Mouse (Mus musculus): ENCODE data around the gene Cbx7.
"Not testable (repeated sequence)": the region's sequence is repeated elsewhere in the genome, so short reads cannot be mapped to it uniquely, and the experiment has no call there.

DNA sequence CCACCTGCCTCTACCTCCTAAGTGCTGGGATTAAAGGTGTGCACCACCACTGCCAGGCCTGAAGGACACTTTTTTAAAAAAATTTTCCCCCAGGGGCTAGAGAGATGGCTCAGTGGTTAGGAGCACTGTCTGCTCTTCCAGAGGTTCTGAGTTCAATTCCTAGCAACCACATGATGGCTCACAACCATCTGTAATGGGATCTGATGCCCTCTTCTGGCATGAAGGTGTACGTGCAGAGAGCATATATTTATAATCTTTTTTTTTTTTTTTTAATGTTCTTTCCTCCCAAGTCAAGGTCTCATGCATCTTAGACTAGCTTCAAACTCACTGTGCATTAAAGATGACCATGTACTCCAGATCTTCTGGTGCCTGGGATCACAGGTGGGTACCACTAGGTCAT, 60.1 kb downstream of the Cbx7 start:
- not testable (repeated sequence) for TF ChIP-seq MAZ (IDR thresholded peaks at IDR 0.05; ENCODE audit: low read depth, low read length); POLR2A (IDR thresholded peaks at IDR 0.05; ENCODE audit: low read depth, low read length); MEF2A (IDR thresholded peaks at IDR 0.05; ENCODE audit: borderline replicate concordance, low read depth, low read length); MYC (IDR thresholded peaks at IDR 0.05; ENCODE audit: low read depth, low read length); MAFK (IDR thresholded peaks at IDR 0.05; ENCODE audit: insufficient replicate concordance, low read length); NRF1 (IDR thresholded peaks at IDR 0.05; ENCODE audit: low read depth, low read length); NELFE (IDR thresholded peaks at IDR 0.05; ENCODE audit: low read depth, low read length); ZC3H11A (IDR thresholded peaks at IDR 0.05; ENCODE audit: low read depth, low read length); USF2 (conservative IDR thresholded peaks at IDR 0.05; ENCODE audit: low read depth, low read length); ETS1 (conservative IDR thresholded peaks at IDR 0.05; ENCODE audit: low read depth, low read length); TCF12 (IDR thresholded peaks at IDR 0.05; ENCODE audit: low read depth, low read length); MXI1 (IDR thresholded peaks at IDR 0.05; ENCODE audit: low read depth, low read length)
- TF ChIP-seq CTCF (conservative IDR thresholded peaks at IDR 0.05 in 1 of 2, IDR thresholded peaks at IDR 0.05 in 1 of 2; ENCODE audit: low read depth in 2 of 2, low read length in 2 of 2) (peak in 1 of 2 experiments; percentile 7; a peak in 1 of 4 replicates), ZNF384 (IDR thresholded peaks at IDR 0.05; ENCODE audit: low read depth, low read length) (peak; percentile 52; the same call in 1 of the 2 replicates)
